Mouse (Mus musculus) C2C12 (cell line): ENCODE results near the gene Snx29. TPM values are rescaled to one million over a fixed set of nuclear protein-coding genes. Genes with fewer than 3 reads are reported as not detected.
"Not testable (repeated sequence)": the region's sequence is repeated elsewhere in the genome, so short reads cannot be mapped to it uniquely, and the experiment has no call there.

Experiments used
- H3K27me3 ChIP-seq: one replicate; pipeline ENCODE4 v1.6.1; 2011; ENCODE audit not compliant: control insufficient read depth, insufficient read depth, insufficient read length
- H3K36me3 ChIP-seq: one replicate; pipeline ENCODE4 v1.6.1; 2011; ENCODE audit not compliant: control insufficient read depth, insufficient read depth
- H3K4me3 ChIP-seq: one replicate; pipeline ENCODE4 v1.5.1; 2011; ENCODE audit warnings: mild to moderate bottlenecking, control low read depth; ENCODE audit not compliant: poor library complexity, insufficient read depth, severe bottlenecking
- H3K79me2 ChIP-seq: one replicate; pipeline ENCODE4 v1.6.1; 2011; ENCODE audit not compliant: control insufficient read depth, insufficient read depth
- H3K79me3 ChIP-seq: one replicate; pipeline ENCODE4 v1.6.1; 2011; ENCODE audit warnings: low read depth, control low read depth
- H3ac ChIP-seq: one replicate; pipeline ENCODE3; 2011; ENCODE audit warnings: low read depth; ENCODE audit not compliant: control insufficient read depth, insufficient read length
- CEBPB ChIP-seq: IDR thresholded peaks from one replicate; pipeline ENCODE4 v1.6.1; 2011; ENCODE audit warnings: low read depth, mild to moderate bottlenecking, control low read depth, moderate library complexity
- CTCF ChIP-seq: IDR thresholded peaks from one replicate; pipeline ENCODE4 v1.5.1; 2011; ENCODE audit not compliant: control insufficient read depth, insufficient read depth, insufficient read length
- FOSL1 ChIP-seq: IDR thresholded peaks from one replicate; pipeline ENCODE4 v1.8.0; 2011; ENCODE audit warnings: mild to moderate bottlenecking, low read length; ENCODE audit not compliant: poor library complexity, insufficient read depth, severe bottlenecking
- MAX ChIP-seq: IDR thresholded peaks from one replicate; pipeline ENCODE4 v1.6.1; 2011; ENCODE audit warnings: mild to moderate bottlenecking, control low read depth
- MYOD1 ChIP-seq: IDR thresholded peaks from one replicate; pipeline ENCODE4 v1.6.1; 2011; ENCODE audit warnings: low read depth; ENCODE audit not compliant: control insufficient read depth, insufficient read length
- MYOG ChIP-seq: IDR thresholded peaks from one replicate; pipeline ENCODE4 v1.6.1; 2011; ENCODE audit not compliant: control insufficient read depth, insufficient read length; ENCODE audit errors: extremely low read depth
- USF1 ChIP-seq: IDR thresholded peaks from one replicate; pipeline ENCODE4 v1.6.1; 2011; ENCODE audit warnings: low read depth, mild to moderate bottlenecking, control low read depth, moderate library complexity
- polyA plus RNA-seq: library from polyadenylated mRNA; unstranded; fragments of >200 nt; fragmentation: generic; extraction: Trizol; gene quantifications from one replicate; pipeline ENCODE4 v1.2.1, GENCODE M21; 2012; ENCODE audit warnings: missing spikeins

Snx29 gene
- polyA plus RNA-seq, 1 experiment, result 0.62 TPM

GRCm38 (mm10) chr16:11343292-11343815, 20.6 kb downstream of the Snx29 start:
- no peaks in the 10 kb centered on the region for H3K79me2 ChIP-seq
- TF ChIP-seq CTCF (no peak), CEBPB (no peak)

GRCm38 (mm10) chr16:11351903-11352302, 29.2 kb downstream of the Snx29 start:
- no peaks in the 10 kb centered on the region for H3K79me3 ChIP-seq
- no peaks in the 10 kb centered on the region for H3K27me3 ChIP-seq
- H3K79me2 ChIP-seq, result no peaks in the 10 kb centered on the region
- no peak overlapping the region for H3ac ChIP-seq
- H3K4me3 ChIP-seq, result no peak overlapping the region
- no peak for TF ChIP-seq CTCF
- no peak for TF ChIP-seq FOSL1
- no peak for TF ChIP-seq MAX
- TF ChIP-seq CEBPB, result no peak
- no peak for TF ChIP-seq MYOD1
- TF ChIP-seq USF1, result no peak
- TF ChIP-seq MYOG, result no peak
- no peaks in the 10 kb centered on the region for H3K36me3 ChIP-seq

More at GRCm38 (mm10) chr16:11343292-11343815, 20.6 kb downstream of the Snx29 start:
- H3ac ChIP-seq, result no peak overlapping the region
- no peaks in the 10 kb centered on the region for H3K36me3 ChIP-seq
- no peaks in the 10 kb centered on the region for H3K27me3 ChIP-seq
- no peaks in the 10 kb centered on the region for H3K79me3 ChIP-seq
- H3K4me3 ChIP-seq, result no peak overlapping the region

- Histone ChIP-seq H3K27me3 (peaks cover 6% of the 10 kb centered on the region), H3K36me3 (no peaks in the 10 kb centered on the region), H3ac (no peak overlapping the region), H3K79me3 (no peaks in the 10 kb centered on the region), H3K79me2 (no peaks in the 10 kb centered on the region), H3K4me3 (no peak overlapping the region)
- TF ChIP-seq CTCF, result no peak
- TF ChIP-seq CEBPB, result no peak
- TF ChIP-seq USF1, result no peak
- no peak for TF ChIP-seq MYOG
Observed at GRCm38 (mm10) chr16:11359173-11359572, 36.5 kb downstream of the Snx29 start.

- H3ac ChIP-seq, result no peak overlapping the region
- H3K79me2 ChIP-seq, result no peaks in the 10 kb centered on the region
- TF ChIP-seq CEBPB, result no peak
- no peak for TF ChIP-seq USF1
- no peak for TF ChIP-seq MYOD1
- no peak for TF ChIP-seq MYOG
- no peak for TF ChIP-seq MAX
- TF ChIP-seq FOSL1, result no peak
- H3K36me3 ChIP-seq, result no peaks in the 10 kb centered on the region
- H3K27me3 ChIP-seq, result peaks cover 6% of the 10 kb centered on the region
- H3K4me3 ChIP-seq, result no peak overlapping the region
- H3K79me3 ChIP-seq, result no peaks in the 10 kb centered on the region
Observed at GRCm38 (mm10) chr16:11359919-11360318, 37.2 kb downstream of the Snx29 start.

- H3K36me3 ChIP-seq, H3K79me3 ChIP-seq, H3K79me2 ChIP-seq, H3ac ChIP-seq, H3K4me3 ChIP-seq, H3K27me3 ChIP-seq: not testable (repeated sequence)
Observed at GRCm38 (mm10) chr16:11360576-11360975, 37.9 kb downstream of the Snx29 start.

- TF ChIP-seq USF1 (no peak), MYOD1 (no peak), FOSL1 (no peak), CTCF (no peak), CEBPB (no peak), MAX (no peak), MYOG (no peak)
- Histone ChIP-seq H3K27me3 (no peaks in the 10 kb centered on the region), H3K79me2 (no peaks in the 10 kb centered on the region), H3K36me3 (no peaks in the 10 kb centered on the region), H3K79me3 (no peaks in the 10 kb centered on the region), H3K4me3 (no peak overlapping the region), H3ac (no peak overlapping the region)
Observed at GRCm38 (mm10) chr16:11365626-11366025, 42.9 kb downstream of the Snx29 start.

GRCm38 (mm10) chr16:11366851-11367250, 44.1 kb downstream of the Snx29 start:
- Histone ChIP-seq H3K79me2 (no peaks in the 10 kb centered on the region), H3K27me3 (no peaks in the 10 kb centered on the region), H3K79me3 (no peaks in the 10 kb centered on the region), H3K4me3 (no peak overlapping the region), H3K36me3 (no peaks in the 10 kb centered on the region), H3ac (no peak overlapping the region)
- no peak for TF ChIP-seq MYOG
- TF ChIP-seq FOSL1, result no peak
- TF ChIP-seq MYOD1, result no peak
- TF ChIP-seq MAX, result no peak
- TF ChIP-seq USF1, result no peak
- TF ChIP-seq CTCF, result no peak
- TF ChIP-seq CEBPB, result no peak
